Mouse (Mus musculus): ENCODE measurements around the gene Chst14. TPM values are rescaled to one million over a fixed set of nuclear protein-coding genes. Genes with fewer than 3 reads are reported as not detected.

The Chst14 gene
- total and polyA plus RNA-seq, 3 experiments: 4.7 to 8.4 (median 5.1) TPM

GRCm38 (mm10) chr2:118887440-118887839 is 38.9 kb upstream of the Chst14 start:
- Histone ChIP-seq H3K9ac (ENCODE audit: insufficient read depth, low read depth) (no peak overlapping the region), H3K27ac (ENCODE audit: insufficient read depth, low read depth) (no peak overlapping the region), H3K27me3 (replicated peaks) (no peaks in the 10 kb centered on the region), H3K79me2 (replicated peaks; ENCODE audit: control insufficient read depth, extremely low read depth, insufficient read depth, poor library complexity, severe bottlenecking) (no peaks in the 10 kb centered on the region), H3K9me3 (replicated peaks; ENCODE audit: low read length) (no peaks in the 10 kb centered on the region), H3K4me3 (replicated peaks in 1 of 3; ENCODE audit: low read depth in 2 of 3, low read length in 2 of 3, poor library complexity in 1 of 3) (peak overlapping the region in 1 of 3 experiments; percentile 11), H3K36me3 (replicated peaks in 1 of 2; ENCODE audit: control insufficient read depth in 1 of 2, insufficient read depth in 1 of 2, low read length in 1 of 2) (no peaks in the 10 kb centered on the region), H3K4me1 (ENCODE audit: control insufficient read depth in 1 of 2, insufficient read depth in 2 of 2) (peaks cover 17 to 64% of the 10 kb centered on the region in 2 experiments), H3K4me2 (ENCODE audit: insufficient read depth, low read depth, poor library complexity, severe bottlenecking) (no peak overlapping the region)
- TF ChIP-seq POLR2A (IDR thresholded peaks at IDR 0.05; ENCODE audit: low read depth, low read length) (no peak), CTCF (conservative IDR thresholded peaks at IDR 0.05 in 1 of 2, IDR thresholded peaks at IDR 0.05 in 1 of 2; ENCODE audit: low read depth in 2 of 2, low read length in 2 of 2) (no peak), MAX (IDR thresholded peaks at IDR 0.05; ENCODE audit: low read length) (no peak), GABPA (IDR thresholded peaks at IDR 0.05; ENCODE audit: insufficient replicate concordance, low read depth, low read length) (no peak), CHD1 (IDR thresholded peaks at IDR 0.05; ENCODE audit: low read depth, low read length) (no peak), MAFK (IDR thresholded peaks at IDR 0.05; ENCODE audit: insufficient replicate concordance, low read length) (no peak), ZMIZ1 (IDR thresholded peaks at IDR 0.05; ENCODE audit: low read depth, low read length) (no peak), E2F4 (IDR thresholded peaks at IDR 0.05; ENCODE audit: insufficient replicate concordance, low read depth, low read length) (no peak), ZC3H11A (IDR thresholded peaks at IDR 0.05; ENCODE audit: low read depth, low read length) (no peak), NRF1 (IDR thresholded peaks at IDR 0.05; ENCODE audit: low read depth, low read length) (no peak)
- dilution Hi-C loops (cut with MboI; ENCODE audit: extremely low pct_ligation_motif_present, extremely low pct_unique_long_range_greater_than_20kb, low sequenced_read_pairs): no loop called here
- no peak for DNase-seq (ENCODE audit: extremely low read depth)
- in situ Hi-C loops (cut with MboI; ENCODE audit: low pct_ligation_motif_present, low pct_unique_long_range_greater_than_20kb, low sequenced_read_pairs): loop anchor here (25.0 kb wide), 2 partner anchors 300 to 400 kb away; partner anchors contain the start of gene Srp14

DNA sequence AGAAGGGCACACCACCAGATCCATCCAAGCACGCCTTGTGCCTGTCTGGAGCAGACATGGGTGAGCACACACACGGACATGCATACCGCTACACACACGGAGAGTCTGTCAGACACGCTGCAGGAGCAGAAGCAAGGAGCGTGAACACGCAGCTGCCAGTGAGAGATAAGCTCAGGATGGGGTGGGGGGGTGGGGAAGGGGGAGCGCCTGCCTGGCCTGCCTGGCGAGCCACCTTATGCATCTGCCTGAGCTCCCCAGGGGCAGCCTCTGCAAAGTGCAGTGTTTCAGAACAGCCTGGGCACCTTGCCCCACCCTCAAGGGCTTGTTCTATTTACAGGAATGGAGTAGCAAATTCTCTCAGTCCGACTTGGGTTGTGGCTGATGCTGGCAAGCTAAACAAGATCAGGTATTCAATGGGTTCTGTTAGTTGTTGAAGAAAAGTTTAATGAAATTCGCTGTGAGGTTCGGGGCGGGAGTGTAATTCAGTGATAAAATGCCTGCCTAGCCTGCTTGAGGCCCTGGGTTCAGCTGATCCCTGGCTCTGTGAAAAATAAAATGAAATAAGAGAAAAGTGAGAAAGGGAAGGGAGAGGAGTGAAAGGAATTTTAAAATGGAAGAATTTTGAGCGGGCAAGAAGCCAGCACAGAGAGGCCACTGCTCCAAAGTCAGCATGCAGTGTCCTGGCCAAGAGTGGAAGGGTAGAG is 38.3 kb upstream of the Chst14 start:
- Histone ChIP-seq H3K79me2 (replicated peaks; ENCODE audit: control insufficient read depth, extremely low read depth, insufficient read depth, poor library complexity, severe bottlenecking) (no peaks in the 10 kb centered on the region), H3K36me3 (replicated peaks in 1 of 2; ENCODE audit: control insufficient read depth in 1 of 2, insufficient read depth in 1 of 2, low read length in 1 of 2) (no peaks in the 10 kb centered on the region), H3K4me3 (replicated peaks in 1 of 3; ENCODE audit: low read depth in 2 of 3, low read length in 2 of 3, poor library complexity in 1 of 3) (peak overlapping the region in 1 of 3 experiments; percentile 11), H3K4me2 (ENCODE audit: insufficient read depth, low read depth, poor library complexity, severe bottlenecking) (no peak overlapping the region; the same call in 1 of the 2 replicates), H3K9ac (ENCODE audit: insufficient read depth, low read depth) (no peak overlapping the region), H3K4me1 (ENCODE audit: control insufficient read depth in 1 of 2, insufficient read depth in 2 of 2) (peaks cover 16 to 59% of the 10 kb centered on the region in 2 experiments), H3K27me3 (replicated peaks) (peaks cover 3% of the 10 kb centered on the region), H3K27ac (ENCODE audit: insufficient read depth, low read depth) (no peak overlapping the region), H3K9me3 (replicated peaks; ENCODE audit: low read length) (no peaks in the 10 kb centered on the region)
- DNase-seq (ENCODE audit: extremely low read depth): no peak
- TF ChIP-seq MEF2A (IDR thresholded peaks at IDR 0.05; ENCODE audit: borderline replicate concordance, low read depth, low read length) (no peak), TBP (conservative IDR thresholded peaks at IDR 0.05; ENCODE audit: low read depth, low read length) (no peak), BHLHE40 (IDR thresholded peaks at IDR 0.05; ENCODE audit: low read depth, low read length) (peak; percentile 28; the same call in 1 of the 2 replicates), MXI1 (IDR thresholded peaks at IDR 0.05; ENCODE audit: low read depth, low read length) (0 out of 2 replicates have a peak, but pooled peaks have one; percentile 24), MAX (IDR thresholded peaks at IDR 0.05; ENCODE audit: low read length) (0 out of 2 replicates have a peak, but pooled peaks have one; percentile 18)
- dilution Hi-C loops (cut with MboI; ENCODE audit: extremely low pct_ligation_motif_present, extremely low pct_unique_long_range_greater_than_20kb, low sequenced_read_pairs) (no loop called here), in situ Hi-C loops (cut with MboI; ENCODE audit: low pct_ligation_motif_present, low pct_unique_long_range_greater_than_20kb, low sequenced_read_pairs) (loop anchor here (25.0 kb wide), 2 partner anchors 299 to 401 kb away; partner anchors contain the start of gene Srp14)

All from CH12.LX (cell line).